Mouse (Mus musculus): ENCODE data around the gene Sh2d6. TPM values are rescaled to one million over a fixed set of nuclear protein-coding genes. Genes with fewer than 3 reads are reported as not detected.

Sh2d6 gene
- polyA plus RNA-seq, 1 experiment from 2014 or later: not detected

- H3K9ac ChIP-seq (ENCODE audit: low read depth, low read length): no peak overlapping the region
- no peak overlapping the region for H3K4me3 ChIP-seq (ENCODE audit: low read depth, low read length)
- H3K9me3 ChIP-seq (replicated peaks; ENCODE audit: control insufficient read depth, low read length): peaks cover 2% of the 10 kb centered on the region; the same call in 1 of the 2 replicates
- no peak overlapping the region for H3K27ac ChIP-seq (ENCODE audit: low read length)
- H3K27me3 ChIP-seq (ENCODE audit: control insufficient read depth, insufficient read depth, low read depth, low read length): no peaks in the 10 kb centered on the region
- H3K4me2 ChIP-seq (ENCODE audit: low read depth, low read length): no peak overlapping the region
- H3K4me1 ChIP-seq (ENCODE audit: control insufficient read depth, low read depth, low read length): no peaks in the 10 kb centered on the region
- WGBS (ENCODE audit: insufficient replicate concordance): 64% methylated on average over 10 of the region's 10 CpGs
- ATAC-seq (ENCODE audit: low read depth): no peak
- H3K36me3 ChIP-seq (ENCODE audit: control insufficient read depth, insufficient read depth): no peaks in the 10 kb centered on the region
Observed at GRCm38 (mm10) chr6:72528410-72529151, 7.1 kb upstream of the Sh2d6 start.

DNA sequence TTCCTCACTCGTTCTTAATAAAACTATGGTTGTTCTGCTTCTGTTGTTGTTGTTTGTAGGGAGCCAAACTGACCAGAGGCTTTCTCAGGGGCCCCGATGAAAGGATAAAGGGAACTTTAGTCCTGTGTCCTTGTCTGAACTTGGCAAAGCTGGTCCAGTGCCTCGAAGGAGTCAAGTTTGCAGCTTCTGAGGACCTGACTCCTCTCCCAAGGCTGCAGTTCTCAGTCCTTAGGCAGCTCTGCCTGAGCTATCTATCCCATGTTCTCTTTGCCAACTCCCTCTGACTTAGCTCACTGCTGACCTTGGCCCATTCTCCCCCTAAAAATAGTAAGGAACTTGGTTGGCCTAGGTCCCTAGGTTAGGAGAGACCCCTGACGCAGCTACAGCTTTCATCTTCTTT, 5.6 kb upstream of the Sh2d6 start:
- H3K4me3 ChIP-seq (ENCODE audit: low read depth, low read length): no peak overlapping the region
- H3K4me1 ChIP-seq (ENCODE audit: control insufficient read depth, low read depth, low read length): no peaks in the 10 kb centered on the region
- no peaks in the 10 kb centered on the region for H3K36me3 ChIP-seq (ENCODE audit: control insufficient read depth, insufficient read depth)
- WGBS (ENCODE audit: insufficient replicate concordance): 61% methylated on average over 4 of the region's 4 CpGs
- no peak for ATAC-seq (ENCODE audit: low read depth)
- no peaks in the 10 kb centered on the region for H3K27me3 ChIP-seq (ENCODE audit: control insufficient read depth, insufficient read depth, low read depth, low read length)
- no peak overlapping the region for H3K27ac ChIP-seq (ENCODE audit: low read length)
- peaks cover 2% of the 10 kb centered on the region; the same call in 1 of the 2 replicates for H3K9me3 ChIP-seq (replicated peaks; ENCODE audit: control insufficient read depth, low read length)
- H3K9ac ChIP-seq (ENCODE audit: low read depth, low read length): no peak overlapping the region
- H3K4me2 ChIP-seq (ENCODE audit: low read depth, low read length): no peak overlapping the region

DNA sequence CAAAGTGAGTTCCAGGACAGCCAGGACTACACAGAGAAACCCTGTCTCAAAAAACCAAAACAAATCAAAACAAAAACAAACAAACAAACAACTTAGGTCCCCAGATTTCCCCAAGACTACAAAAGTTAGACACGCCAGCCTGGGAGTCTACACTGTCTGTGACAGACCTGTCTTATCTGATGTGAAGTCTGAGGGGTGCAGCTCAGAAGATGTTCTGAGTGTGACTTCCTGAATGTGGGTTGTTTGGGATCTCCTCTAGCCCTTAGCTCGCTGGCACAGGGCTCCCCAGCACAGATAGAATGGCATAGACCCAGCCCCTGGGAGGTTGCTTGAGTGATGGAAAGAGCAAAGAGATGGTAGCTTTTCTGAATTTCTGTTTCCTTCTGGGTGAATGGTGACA, 2.7 kb upstream of the Sh2d6 start:
- no peak for ATAC-seq (ENCODE audit: low read depth)
- no peaks in the 10 kb centered on the region for H3K9me3 ChIP-seq (replicated peaks; ENCODE audit: control insufficient read depth, low read length)
- no peak overlapping the region for H3K4me2 ChIP-seq (ENCODE audit: low read depth, low read length)
- H3K4me3 ChIP-seq (ENCODE audit: low read depth, low read length): no peak overlapping the region
- no peaks in the 10 kb centered on the region for H3K36me3 ChIP-seq (ENCODE audit: control insufficient read depth, insufficient read depth)
- WGBS (ENCODE audit: insufficient replicate concordance): 31% methylated on average over 2 of the region's 2 CpGs
- H3K9ac ChIP-seq (ENCODE audit: low read depth, low read length): no peak overlapping the region
- no peaks in the 10 kb centered on the region for H3K4me1 ChIP-seq (ENCODE audit: control insufficient read depth, low read depth, low read length)
- no peaks in the 10 kb centered on the region for H3K27me3 ChIP-seq (ENCODE audit: control insufficient read depth, insufficient read depth, low read depth, low read length)
- no peak overlapping the region for H3K27ac ChIP-seq (ENCODE audit: low read length)

DNA sequence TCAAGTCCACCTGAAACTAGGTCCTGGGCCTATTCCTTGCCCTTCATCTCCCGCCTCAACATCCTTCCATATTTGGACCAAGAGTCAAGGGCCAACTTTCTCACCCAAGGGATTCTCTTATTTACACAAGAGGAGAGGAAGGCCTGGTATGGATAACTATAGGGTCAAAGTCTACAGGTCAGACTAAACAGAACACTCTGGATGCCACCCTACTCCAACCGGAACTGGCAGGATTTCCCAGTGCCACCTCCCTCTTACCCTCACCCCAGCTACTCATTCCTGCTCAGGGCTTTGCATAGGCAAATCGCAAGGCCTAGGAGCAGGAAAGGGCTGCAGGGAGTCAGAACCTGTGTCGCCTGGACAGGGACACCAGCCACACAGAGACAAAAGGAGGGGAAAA, 1.7 kb upstream of the Sh2d6 start:
- Histone ChIP-seq H3K9me3 (replicated peaks; ENCODE audit: control insufficient read depth, low read length) (no peaks in the 10 kb centered on the region), H3K36me3 (ENCODE audit: control insufficient read depth, insufficient read depth) (no peaks in the 10 kb centered on the region), H3K27ac (ENCODE audit: low read length) (no peak overlapping the region), H3K9ac (ENCODE audit: low read depth, low read length) (no peak overlapping the region), H3K4me3 (ENCODE audit: low read depth, low read length) (no peak overlapping the region), H3K4me1 (ENCODE audit: control insufficient read depth, low read depth, low read length) (no peaks in the 10 kb centered on the region), H3K4me2 (ENCODE audit: low read depth, low read length) (no peak overlapping the region), H3K27me3 (ENCODE audit: control insufficient read depth, insufficient read depth, low read depth, low read length) (no peaks in the 10 kb centered on the region)
- WGBS (ENCODE audit: insufficient replicate concordance): 65% methylated on average over 4 of the region's 4 CpGs
- no peak for ATAC-seq (ENCODE audit: low read depth)

GRCm38 (mm10) chr6:72522288-72522687, 781 bp upstream of the Sh2d6 start:
- WGBS (ENCODE audit: insufficient replicate concordance): 62% methylated on average over 5 of the region's 5 CpGs
- Histone ChIP-seq H3K9ac (ENCODE audit: low read depth, low read length) (no peak overlapping the region), H3K4me3 (ENCODE audit: low read depth, low read length) (no peak overlapping the region), H3K9me3 (replicated peaks; ENCODE audit: control insufficient read depth, low read length) (no peaks in the 10 kb centered on the region), H3K27ac (ENCODE audit: low read length) (no peak overlapping the region), H3K36me3 (ENCODE audit: control insufficient read depth, insufficient read depth) (no peaks in the 10 kb centered on the region), H3K4me1 (ENCODE audit: control insufficient read depth, low read depth, low read length) (no peaks in the 10 kb centered on the region), H3K27me3 (ENCODE audit: control insufficient read depth, insufficient read depth, low read depth, low read length) (no peaks in the 10 kb centered on the region), H3K4me2 (ENCODE audit: low read depth, low read length) (no peak overlapping the region)
- ATAC-seq (ENCODE audit: low read depth): no peak

DNA sequence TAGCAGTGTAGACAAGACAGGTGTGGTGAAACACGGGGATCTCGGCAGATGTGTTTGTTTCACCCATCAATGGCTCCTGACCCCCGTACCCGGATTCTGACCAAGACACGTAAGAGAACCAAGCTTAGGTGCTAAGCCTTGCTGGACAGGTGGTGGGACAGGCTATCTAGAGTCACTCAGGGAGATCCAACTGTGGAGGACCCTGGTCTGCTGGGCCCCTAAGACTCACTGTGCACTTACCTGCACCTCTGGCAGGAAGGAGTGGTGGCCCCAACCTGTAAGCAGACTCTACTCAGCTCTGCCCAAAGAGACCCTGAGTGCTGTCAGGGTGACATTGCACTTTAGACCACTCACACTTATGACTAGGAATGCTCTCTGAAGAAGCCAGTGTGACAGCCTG, 603 bp downstream of the Sh2d6 start:
- no peak for ATAC-seq (ENCODE audit: low read depth)
- Histone ChIP-seq H3K4me2 (ENCODE audit: low read depth, low read length) (no peak overlapping the region), H3K36me3 (ENCODE audit: control insufficient read depth, insufficient read depth) (no peaks in the 10 kb centered on the region), H3K27me3 (ENCODE audit: control insufficient read depth, insufficient read depth, low read depth, low read length) (no peaks in the 10 kb centered on the region), H3K4me1 (ENCODE audit: control insufficient read depth, low read depth, low read length) (no peaks in the 10 kb centered on the region), H3K4me3 (ENCODE audit: low read depth, low read length) (no peak overlapping the region), H3K27ac (ENCODE audit: low read length) (no peak overlapping the region), H3K9me3 (replicated peaks; ENCODE audit: control insufficient read depth, low read length) (no peaks in the 10 kb centered on the region), H3K9ac (ENCODE audit: low read depth, low read length) (no peak overlapping the region)
- WGBS (ENCODE audit: insufficient replicate concordance): 64% methylated on average over 5 of the region's 5 CpGs

DNA sequence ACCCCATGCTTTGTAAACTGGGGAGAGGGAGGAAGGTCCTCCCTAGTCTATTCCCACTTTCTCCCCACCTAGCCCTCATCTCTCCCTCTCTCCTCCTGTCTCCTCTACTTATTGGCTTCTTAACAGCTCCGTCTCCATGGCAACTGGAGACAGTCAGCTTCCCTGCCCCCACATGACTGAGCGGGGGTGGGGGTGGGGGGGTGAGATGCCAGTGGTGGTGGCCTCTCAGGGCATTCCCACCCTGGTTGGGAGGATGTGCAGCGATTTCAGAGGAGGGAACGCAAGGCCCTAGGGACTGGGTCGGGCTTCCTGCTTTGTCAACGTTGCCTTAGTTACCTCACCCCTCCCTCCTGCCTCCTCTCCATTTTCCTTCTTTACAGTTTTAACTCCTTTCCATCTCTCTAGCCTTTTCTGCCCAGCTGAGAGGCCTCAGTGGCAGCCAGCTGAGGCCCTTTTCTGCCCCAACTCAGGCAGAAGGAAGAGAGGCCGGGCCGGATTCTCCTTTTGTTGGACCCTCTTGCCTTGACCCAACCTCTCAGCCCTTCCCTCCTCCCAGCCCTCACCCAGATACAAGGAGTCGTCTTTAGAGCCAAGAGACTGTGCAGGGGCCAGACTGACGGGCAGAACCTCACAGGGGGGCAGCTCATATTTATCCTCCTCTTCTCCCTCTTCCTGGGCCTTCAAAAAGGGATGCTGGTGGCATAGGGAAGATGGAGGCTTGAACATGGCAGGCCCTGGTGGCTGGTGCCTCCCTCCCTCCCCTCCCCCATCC, 1.4 kb downstream of the Sh2d6 start:
- Histone ChIP-seq H3K27ac (ENCODE audit: low read length) (no peak overlapping the region), H3K4me1 (ENCODE audit: control insufficient read depth, low read depth, low read length) (no peaks in the 10 kb centered on the region), H3K9ac (ENCODE audit: low read depth, low read length) (no peak overlapping the region), H3K27me3 (ENCODE audit: control insufficient read depth, insufficient read depth, low read depth, low read length) (no peaks in the 10 kb centered on the region), H3K4me3 (ENCODE audit: low read depth, low read length) (no peak overlapping the region), H3K9me3 (replicated peaks; ENCODE audit: control insufficient read depth, low read length) (no peaks in the 10 kb centered on the region), H3K4me2 (ENCODE audit: low read depth, low read length) (no peak overlapping the region), H3K36me3 (ENCODE audit: control insufficient read depth, insufficient read depth) (no peaks in the 10 kb centered on the region)
- ATAC-seq (ENCODE audit: low read depth): no peak
- WGBS (ENCODE audit: insufficient replicate concordance): 41% methylated on average over 10 of the region's 10 CpGs

DNA sequence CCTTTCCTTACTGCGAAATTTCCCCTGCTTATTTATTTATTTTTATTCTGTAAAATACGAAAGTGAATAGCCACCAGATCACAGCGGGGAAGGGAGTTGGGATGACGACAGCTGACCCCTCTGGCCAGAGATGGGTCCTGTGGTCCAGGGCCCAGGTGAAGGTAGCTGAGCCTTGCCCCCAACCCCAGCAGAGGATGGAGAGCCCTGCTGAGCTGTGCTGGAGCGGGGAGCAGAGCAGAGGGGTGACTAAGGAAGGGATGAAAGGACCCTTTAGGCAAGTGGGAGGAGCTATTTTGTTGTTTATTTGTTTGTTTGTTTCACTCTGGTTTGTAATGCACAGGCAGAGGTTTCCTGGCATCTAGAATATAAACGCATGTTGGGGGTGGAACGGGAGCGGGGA, 2.2 kb downstream of the Sh2d6 start:
- no peak overlapping the region for H3K27ac ChIP-seq (ENCODE audit: low read length)
- no peak overlapping the region for H3K4me3 ChIP-seq (ENCODE audit: low read depth, low read length)
- 55% methylated on average over 8 of the region's 8 CpGs for WGBS (ENCODE audit: insufficient replicate concordance)
- H3K9ac ChIP-seq (ENCODE audit: low read depth, low read length): no peak overlapping the region
- no peaks in the 10 kb centered on the region for H3K36me3 ChIP-seq (ENCODE audit: control insufficient read depth, insufficient read depth)
- H3K27me3 ChIP-seq (ENCODE audit: control insufficient read depth, insufficient read depth, low read depth, low read length): no peaks in the 10 kb centered on the region
- no peak for ATAC-seq (ENCODE audit: low read depth)
- no peaks in the 10 kb centered on the region for H3K9me3 ChIP-seq (replicated peaks; ENCODE audit: control insufficient read depth, low read length)
- H3K4me1 ChIP-seq (ENCODE audit: control insufficient read depth, low read depth, low read length): no peaks in the 10 kb centered on the region
- H3K4me2 ChIP-seq (ENCODE audit: low read depth, low read length): no peak overlapping the region

DNA sequence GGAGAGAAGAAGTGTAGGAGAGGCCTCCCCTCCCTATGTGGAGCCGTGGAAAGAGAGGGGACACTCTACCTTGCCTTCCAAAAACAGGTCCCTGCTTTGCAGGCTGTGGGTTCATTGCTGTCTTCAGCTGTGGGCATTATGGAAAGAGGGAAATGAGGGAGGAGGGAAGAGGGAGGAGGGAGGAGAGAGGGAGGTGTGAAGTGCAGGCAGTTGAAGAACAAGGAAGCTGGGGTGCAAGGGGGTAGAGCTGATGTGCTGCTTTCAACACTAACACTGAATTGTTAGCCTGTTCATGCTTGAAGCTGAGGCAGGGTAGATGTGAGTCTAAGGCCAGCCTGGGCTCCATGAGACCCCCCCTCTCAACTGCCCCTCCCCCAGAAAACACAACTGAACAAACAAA, 2.7 kb downstream of the Sh2d6 start:
- no peak overlapping the region for H3K4me3 ChIP-seq (ENCODE audit: low read depth, low read length)
- no peaks in the 10 kb centered on the region for H3K9me3 ChIP-seq (replicated peaks; ENCODE audit: control insufficient read depth, low read length)
- no peak overlapping the region for H3K4me2 ChIP-seq (ENCODE audit: low read depth, low read length)
- H3K36me3 ChIP-seq (ENCODE audit: control insufficient read depth, insufficient read depth): no peaks in the 10 kb centered on the region
- 36% methylated on average over 1 of the region's 1 CpGs for WGBS (ENCODE audit: insufficient replicate concordance)
- H3K27ac ChIP-seq (ENCODE audit: low read length): no peak overlapping the region
- H3K4me1 ChIP-seq (ENCODE audit: control insufficient read depth, low read depth, low read length): no peaks in the 10 kb centered on the region
- H3K9ac ChIP-seq (ENCODE audit: low read depth, low read length): no peak overlapping the region
- no peaks in the 10 kb centered on the region for H3K27me3 ChIP-seq (ENCODE audit: control insufficient read depth, insufficient read depth, low read depth, low read length)
- ATAC-seq (ENCODE audit: low read depth): no peak
